Mouse (Mus musculus) heart, postnatal 0 days (tissue): ENCODE data around the gene Cc2d2b.

ENCODE experiments used
- CTCF ChIP-seq: IDR thresholded peaks from 2 replicates; pipeline ENCODE4 v1.5.1; 2016; ENCODE audit warnings: antibody characterized with exemption, control low read depth, low read depth
- EP300 ChIP-seq: IDR thresholded peaks from 2 replicates; pipeline ENCODE4 v1.6.1; 2016; ENCODE audit warnings: antibody characterized with exemption, low read depth

GRCm38 (mm10) chr19:40762023-40762759 is 13.6 kb downstream of the Cc2d2b start:
- no peak for TF ChIP-seq CTCF
- no peak for TF ChIP-seq EP300
